Mouse (Mus musculus): ENCODE data around the gene Ubr4. TPM values are rescaled to one million over a fixed set of nuclear protein-coding genes. Genes with fewer than 3 reads are reported as not detected.
A peak's percentile ranks its signal among the peaks of the same experiment; 100 is the strongest.

Gene Ubr4
- polyA plus RNA-seq, 1 experiment from 2014 or later: 100 TPM

GRCm38 (mm10) chr4:139470198-139470597 lies 117.8 kb downstream of the Ubr4 start:
- ATAC-seq (replicated peaks; ENCODE audit: low FRiP score): no peak
- H3K9me3 ChIP-seq (ENCODE audit: control insufficient read depth, low read length): no peaks in the 10 kb centered on the region
- H3K4me2 ChIP-seq (ENCODE audit: low read depth, low read length, severe bottlenecking): no peak overlapping the region
- peak; percentile 82 for DNase-seq (ENCODE audit: low spot score)
- no peak overlapping the region for H3K27ac ChIP-seq (ENCODE audit: low read depth, low read length)
- no peaks in the 10 kb centered on the region for H3K4me1 ChIP-seq (replicated peaks; ENCODE audit: control insufficient read depth, insufficient read depth, low read length)
- H3K4me3 ChIP-seq (ENCODE audit: low read depth, low read length): no peak overlapping the region
- peaks cover 29% of the 10 kb centered on the region for H3K36me3 ChIP-seq (ENCODE audit: control insufficient read depth, insufficient read depth, low read length)
- no peak overlapping the region for H3K9ac ChIP-seq (ENCODE audit: low read length)
- WGBS: 53% methylated on average over 7 of the region's 7 CpGs
- no peaks in the 10 kb centered on the region for H3K27me3 ChIP-seq (ENCODE audit: control insufficient read depth, insufficient read depth, low read length)

DNA sequence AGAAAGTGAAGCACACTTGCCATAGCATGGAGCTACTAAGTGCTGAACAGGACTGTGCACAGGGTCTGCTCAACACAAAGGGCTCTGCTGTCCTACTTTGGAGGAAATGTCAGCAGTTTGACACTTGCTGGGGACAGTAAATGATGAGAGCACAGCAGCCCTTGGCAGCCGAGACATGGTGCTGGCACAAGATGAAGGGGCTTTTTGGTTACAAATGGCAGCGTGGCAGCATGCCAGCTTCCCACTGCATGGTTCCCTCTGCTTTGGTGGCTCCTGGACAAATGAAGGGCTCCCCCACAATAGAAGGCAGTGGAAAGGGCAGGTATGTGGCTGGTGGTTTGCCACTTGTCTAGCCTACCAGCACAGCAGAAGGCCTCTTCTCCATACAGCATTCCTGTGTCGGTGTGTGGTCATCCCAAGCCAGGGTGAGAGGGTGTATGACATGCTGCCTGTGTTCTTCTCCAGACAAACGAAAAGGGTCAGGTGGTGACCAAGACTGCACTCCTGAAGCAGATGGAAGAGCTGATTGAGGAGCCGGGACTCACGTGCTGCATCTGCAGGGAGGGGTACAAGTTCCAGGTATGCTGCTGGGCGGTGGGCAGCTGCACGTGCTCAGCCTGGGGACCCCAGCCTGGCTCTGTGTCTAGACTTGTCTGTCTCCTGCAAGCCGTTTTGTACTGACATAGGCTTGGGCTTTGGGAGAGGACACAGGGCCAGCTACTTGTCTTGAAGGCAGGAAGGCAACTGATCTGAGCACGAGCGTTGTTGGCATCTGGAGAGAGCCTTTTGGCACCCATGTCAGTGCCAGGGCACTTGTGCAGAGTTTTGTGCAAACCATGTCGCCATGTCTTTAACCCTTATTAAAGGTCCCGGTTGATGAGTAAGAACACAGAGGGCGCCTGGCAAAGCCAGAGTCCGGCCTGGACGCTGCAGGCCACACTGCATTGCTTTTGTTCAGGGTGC lies 124.5 kb downstream of the Ubr4 start:
- no peak overlapping the region for H3K4me3 ChIP-seq (ENCODE audit: low read depth, low read length)
- no peaks in the 10 kb centered on the region for H3K9me3 ChIP-seq (ENCODE audit: control insufficient read depth, low read length)
- peaks cover 30% of the 10 kb centered on the region for H3K36me3 ChIP-seq (ENCODE audit: control insufficient read depth, insufficient read depth, low read length)
- WGBS: 93% methylated on average over 16 of the region's 16 CpGs
- DNase-seq (ENCODE audit: low spot score) (no peak), ATAC-seq (replicated peaks; ENCODE audit: low FRiP score) (no peak)
- H3K9ac ChIP-seq (ENCODE audit: low read length): no peak overlapping the region
- H3K27me3 ChIP-seq (ENCODE audit: control insufficient read depth, insufficient read depth, low read length): no peaks in the 10 kb centered on the region
- H3K4me1 ChIP-seq (replicated peaks; ENCODE audit: control insufficient read depth, insufficient read depth, low read length): no peaks in the 10 kb centered on the region
- no peak overlapping the region for H3K4me2 ChIP-seq (ENCODE audit: low read depth, low read length, severe bottlenecking)
- H3K27ac ChIP-seq (ENCODE audit: low read depth, low read length): no peak overlapping the region

GRCm38 (mm10) chr4:139477983-139478382 lies 125.6 kb downstream of the Ubr4 start:
- no peak for DNase-seq (ENCODE audit: low spot score)
- Histone ChIP-seq H3K27ac (ENCODE audit: low read depth, low read length) (no peak overlapping the region), H3K27me3 (ENCODE audit: control insufficient read depth, insufficient read depth, low read length) (no peaks in the 10 kb centered on the region), H3K36me3 (ENCODE audit: control insufficient read depth, insufficient read depth, low read length) (peaks cover 32% of the 10 kb centered on the region), H3K4me1 (replicated peaks; ENCODE audit: control insufficient read depth, insufficient read depth, low read length) (no peaks in the 10 kb centered on the region), H3K9me3 (ENCODE audit: control insufficient read depth, low read length) (no peaks in the 10 kb centered on the region), H3K4me3 (ENCODE audit: low read depth, low read length) (no peak overlapping the region), H3K9ac (ENCODE audit: low read length) (no peak overlapping the region), H3K4me2 (ENCODE audit: low read depth, low read length, severe bottlenecking) (no peak overlapping the region)
- ATAC-seq (replicated peaks; ENCODE audit: low FRiP score): no peak
- WGBS: 77% methylated on average over 2 of the region's 2 CpGs

DNA sequence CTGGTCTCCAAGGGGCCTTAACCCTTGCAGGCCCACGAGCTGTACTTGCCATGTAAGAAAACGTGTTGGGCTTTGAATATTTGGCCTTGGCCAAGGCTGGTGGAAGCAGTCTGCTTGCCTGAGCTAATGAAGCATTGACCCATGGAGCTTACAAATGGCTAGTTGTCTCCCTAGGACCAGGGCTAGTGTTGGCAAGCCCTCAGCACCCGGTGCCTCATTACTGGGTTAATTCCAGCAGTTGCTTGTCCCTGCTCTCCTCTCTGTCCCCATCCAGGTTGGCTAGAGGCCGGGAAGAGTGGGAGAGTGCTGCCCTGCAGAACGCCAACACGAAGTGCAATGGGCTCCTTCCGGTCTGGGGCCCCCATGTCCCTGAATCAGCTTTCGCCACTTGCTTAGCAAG lies 126.8 kb downstream of the Ubr4 start:
- WGBS: 91% methylated on average over 8 of the region's 8 CpGs
- Histone ChIP-seq H3K9ac (ENCODE audit: low read length) (no peak overlapping the region), H3K4me3 (ENCODE audit: low read depth, low read length) (no peak overlapping the region), H3K27me3 (ENCODE audit: control insufficient read depth, insufficient read depth, low read length) (no peaks in the 10 kb centered on the region), H3K4me1 (replicated peaks; ENCODE audit: control insufficient read depth, insufficient read depth, low read length) (no peaks in the 10 kb centered on the region), H3K27ac (ENCODE audit: low read depth, low read length) (no peak overlapping the region), H3K9me3 (ENCODE audit: control insufficient read depth, low read length) (no peaks in the 10 kb centered on the region), H3K36me3 (ENCODE audit: control insufficient read depth, insufficient read depth, low read length) (peaks cover 29% of the 10 kb centered on the region), H3K4me2 (ENCODE audit: low read depth, low read length, severe bottlenecking) (no peak overlapping the region)
- ATAC-seq (replicated peaks; ENCODE audit: low FRiP score): no peak
- DNase-seq (ENCODE audit: low spot score): no peak

- WGBS: 95% methylated on average over 1 of the region's 1 CpGs
- Histone ChIP-seq H3K9ac (ENCODE audit: low read length) (no peak overlapping the region), H3K27me3 (ENCODE audit: control insufficient read depth, insufficient read depth, low read length) (no peaks in the 10 kb centered on the region), H3K4me2 (ENCODE audit: low read depth, low read length, severe bottlenecking) (no peak overlapping the region), H3K4me3 (ENCODE audit: low read depth, low read length) (no peak overlapping the region), H3K9me3 (ENCODE audit: control insufficient read depth, low read length) (no peaks in the 10 kb centered on the region), H3K4me1 (replicated peaks; ENCODE audit: control insufficient read depth, insufficient read depth, low read length) (no peaks in the 10 kb centered on the region), H3K27ac (ENCODE audit: low read depth, low read length) (no peak overlapping the region), H3K36me3 (ENCODE audit: control insufficient read depth, insufficient read depth, low read length) (peaks cover 18% of the 10 kb centered on the region)
- no peak for ATAC-seq (replicated peaks; ENCODE audit: low FRiP score)
- DNase-seq (ENCODE audit: low spot score): no peak
Measured at GRCm38 (mm10) chr4:139481400-139481799, 129.0 kb downstream of the Ubr4 start.

GRCm38 (mm10) chr4:139483461-139484105 lies 131.2 kb downstream of the Ubr4 start:
- H3K4me2 ChIP-seq (ENCODE audit: low read depth, low read length, severe bottlenecking): no peak overlapping the region
- H3K27me3 ChIP-seq (ENCODE audit: control insufficient read depth, insufficient read depth, low read length): no peaks in the 10 kb centered on the region
- no peak for DNase-seq (ENCODE audit: low spot score)
- ATAC-seq (replicated peaks; ENCODE audit: low FRiP score): no peak
- H3K27ac ChIP-seq (ENCODE audit: low read depth, low read length): no peak overlapping the region
- WGBS: 88% methylated on average over 8 of the region's 8 CpGs
- no peaks in the 10 kb centered on the region for H3K9me3 ChIP-seq (ENCODE audit: control insufficient read depth, low read length)
- no peak overlapping the region for H3K4me3 ChIP-seq (ENCODE audit: low read depth, low read length)
- no peak overlapping the region for H3K9ac ChIP-seq (ENCODE audit: low read length)
- peaks cover 5% of the 10 kb centered on the region for H3K4me1 ChIP-seq (replicated peaks; ENCODE audit: control insufficient read depth, insufficient read depth, low read length)
- peaks cover 14% of the 10 kb centered on the region for H3K36me3 ChIP-seq (ENCODE audit: control insufficient read depth, insufficient read depth, low read length)

GRCm38 (mm10) chr4:139484496-139484895 lies 132.1 kb downstream of the Ubr4 start:
- ATAC-seq (replicated peaks; ENCODE audit: low FRiP score) (no peak), DNase-seq (ENCODE audit: low spot score) (no peak)
- WGBS: 91% methylated on average over 7 of the region's 7 CpGs
- peaks cover 5% of the 10 kb centered on the region for H3K4me1 ChIP-seq (replicated peaks; ENCODE audit: control insufficient read depth, insufficient read depth, low read length)
- H3K9me3 ChIP-seq (ENCODE audit: control insufficient read depth, low read length): no peaks in the 10 kb centered on the region
- H3K9ac ChIP-seq (ENCODE audit: low read length): no peak overlapping the region
- H3K36me3 ChIP-seq (ENCODE audit: control insufficient read depth, insufficient read depth, low read length): peaks cover 16% of the 10 kb centered on the region
- no peak overlapping the region for H3K4me3 ChIP-seq (ENCODE audit: low read depth, low read length)
- H3K4me2 ChIP-seq (ENCODE audit: low read depth, low read length, severe bottlenecking): no peak overlapping the region
- no peaks in the 10 kb centered on the region for H3K27me3 ChIP-seq (ENCODE audit: control insufficient read depth, insufficient read depth, low read length)
- no peak overlapping the region for H3K27ac ChIP-seq (ENCODE audit: low read depth, low read length)

DNA sequence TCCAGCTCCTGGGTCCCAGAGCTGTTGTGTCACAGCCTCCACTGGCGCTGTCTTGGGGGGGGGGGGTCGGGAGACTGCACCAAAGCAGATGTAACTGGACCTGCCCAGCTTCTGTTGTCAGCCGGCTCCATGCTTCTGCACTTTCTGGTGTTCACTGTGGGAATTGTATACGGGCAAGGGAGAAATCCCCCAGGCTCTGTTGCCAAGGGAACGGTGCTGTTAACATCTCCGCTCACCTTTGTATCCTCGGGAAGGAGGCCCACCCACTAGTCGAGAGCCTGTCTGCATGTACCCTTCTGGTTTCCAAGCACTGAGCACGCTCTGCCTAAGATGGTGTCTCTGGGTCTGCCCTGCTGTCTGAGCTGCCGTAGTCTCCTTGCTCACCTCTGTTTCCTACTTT lies 134.7 kb downstream of the Ubr4 start:
- WGBS: 47% methylated on average over 10 of the region's 10 CpGs
- Histone ChIP-seq H3K4me1 (replicated peaks; ENCODE audit: control insufficient read depth, insufficient read depth, low read length) (peaks cover 5% of the 10 kb centered on the region), H3K27me3 (ENCODE audit: control insufficient read depth, insufficient read depth, low read length) (no peaks in the 10 kb centered on the region), H3K4me3 (ENCODE audit: low read depth, low read length) (no peak overlapping the region), H3K9ac (ENCODE audit: low read length) (no peak overlapping the region; the same call in 1 of the 2 replicates), H3K36me3 (ENCODE audit: control insufficient read depth, insufficient read depth, low read length) (peaks cover 14% of the 10 kb centered on the region), H3K4me2 (ENCODE audit: low read depth, low read length, severe bottlenecking) (no peak overlapping the region), H3K9me3 (ENCODE audit: control insufficient read depth, low read length) (no peaks in the 10 kb centered on the region), H3K27ac (ENCODE audit: low read depth, low read length) (no peak overlapping the region)
- DNase-seq (ENCODE audit: low spot score) (no peak), ATAC-seq (replicated peaks; ENCODE audit: low FRiP score) (0 out of 2 replicates have a peak, but pooled peaks have one; percentile 36)
